In genomic region chr15:86199052-86199451, GRCm38 (mm10) we compare ENCODE assay signal across 14 mouse cellular contexts.
"Had no signal": no experiment of that assay in that cellular context is flagged by ENCODE, and none has a peak within 500 bp of the region (broad histone marks: within the 10 kb centered on the region; RNA-seq: fewer than 3 reads in every experiment).

No protein-coding gene starts in this region.

- H3K9ac ChIP-seq: lung, embryonic 14.5 days; midbrain, embryonic 12.5 days; neural tube, embryonic 15.5 days had no signal

- DNase-seq: kidney, adult 8-10 months; kidney, postnatal 25 days; lung, embryonic 14.5 days; lung, postnatal 10 days; lung, postnatal 4 days; right cerebral cortex, postnatal 25 days; thymus, adult 18-20 months; thymus, postnatal 14 days had no signal

- ATAC-seq: intestine, postnatal 0 days had no signal

- H3K27me3 ChIP-seq: neural tube, embryonic 15.5 days had no signal

- H3K9me3 ChIP-seq: limb, embryonic 10.5 days; midbrain, embryonic 12.5 days; neural tube, embryonic 15.5 days had no signal

- H3K27ac ChIP-seq: limb, embryonic 10.5 days; midbrain, embryonic 12.5 days; neural tube, embryonic 15.5 days; stomach, postnatal 0 days had no signal

- H3K4me3 ChIP-seq: limb, embryonic 10.5 days; midbrain, embryonic 12.5 days; neural tube, embryonic 15.5 days had no signal

- H3K36me3 ChIP-seq: limb, embryonic 10.5 days; midbrain, embryonic 12.5 days; neural tube, embryonic 15.5 days had no signal

- H3K4me2 ChIP-seq: liver, embryonic 11.5 days; lung, embryonic 14.5 days; midbrain, embryonic 12.5 days; neural tube, embryonic 15.5 days had no signal
